Mouse (Mus musculus) hindbrain, embryonic 16.5 days (tissue): ENCODE data around the gene Rpl38. TPM values are rescaled to one million over a fixed set of nuclear protein-coding genes. Genes with fewer than 3 reads are reported as not detected.
"Not testable (repeated sequence)": the region's sequence is repeated elsewhere in the genome, so short reads cannot be mapped to it uniquely, and the experiment has no call there.

Experiments used
- ATAC-seq: fragments of 200-750 bp; cut with Nextera tagmentation; 2 replicates; pipeline ENCODE4 v1.8.0; 2017; ENCODE audit warnings: moderate TSS enrichment, moderate library complexity
- H3K27ac ChIP-seq: fragments of 300-500 bp; sonication (generic); 2 replicates; pipeline ENCODE4 v1.5.1; 2014; ENCODE audit warnings: low read depth, mild to moderate bottlenecking, control low read depth, low read length, moderate library complexity
- H3K27me3 ChIP-seq: fragments of 300-500 bp; sonication (generic); replicated peaks from 2 replicates; pipeline ENCODE4 v1.6.1; 2014; ENCODE audit warnings: low read length; ENCODE audit not compliant: control insufficient read depth, insufficient read depth
- H3K36me3 ChIP-seq: fragments of 300-500 bp; sonication (generic); 2 replicates; pipeline ENCODE4 v1.6.1; 2014; ENCODE audit warnings: mild to moderate bottlenecking, low read length, moderate library complexity, mixed read lengths; ENCODE audit not compliant: control insufficient read depth, insufficient read depth
- H3K4me1 ChIP-seq: fragments of 300-500 bp; sonication (generic); 2 replicates; pipeline ENCODE4 v1.6.1; 2014; ENCODE audit warnings: low read depth, low read length; ENCODE audit not compliant: control insufficient read depth, insufficient read depth
- H3K4me2 ChIP-seq: fragments of 300-500 bp; sonication (generic); 2 replicates; pipeline ENCODE4 v1.6.1; 2014; ENCODE audit warnings: mild to moderate bottlenecking, low read length, control low read depth, moderate library complexity
- H3K4me3 ChIP-seq: fragments of 300-500 bp; sonication (generic); 2 replicates; pipeline ENCODE4 v1.5.1; 2014; ENCODE audit warnings: mild to moderate bottlenecking, low read length, control low read depth, moderate library complexity
- H3K9ac ChIP-seq: fragments of 300-500 bp; sonication (generic); 2 replicates; pipeline ENCODE4 v1.6.1; 2014; ENCODE audit warnings: low read depth, mild to moderate bottlenecking, control low read depth, low read length, moderate library complexity
- H3K9me3 ChIP-seq: fragments of 300-500 bp; sonication (generic); 2 replicates; pipeline ENCODE4 v1.6.1; 2014; ENCODE audit warnings: mild to moderate bottlenecking, low read length, moderate library complexity; ENCODE audit not compliant: control insufficient read depth
- WGBS: fragments of 180-500 bp; shearing (Covaris S2); extraction: QIAGEN DNeasy Blood & Tissue Kit; methylation state at CpG from one replicate; pipeline ENCODE4 v1.1.7; 2014; 5-methylcytosine and 5-hydroxymethylcytosine counted together
- polyA plus RNA-seq: library from polyadenylated mRNA; unstranded; fragments of >200 nt; fragmentation: Nextera tagmentation; extraction: Ambion mirVana; gene quantifications from 2 replicates; pipeline ENCODE4 v1.2.1, GENCODE M21; 2015

Rpl38 gene
- polyA plus RNA-seq, 1 experiment from 2014 or later = 578 TPM

GRCm38 (mm10) chr11:114673719-114674050 is 5.4 kb downstream of the Rpl38 start:
- no peak for ATAC-seq
- Histone ChIP-seq H3K27me3 (peaks cover 10% of the 10 kb centered on the region), H3K9me3 (no peaks in the 10 kb centered on the region), H3K4me3 (no peak overlapping the region), H3K9ac (no peak overlapping the region), H3K4me1 (peaks cover 37% of the 10 kb centered on the region), H3K36me3 (peaks cover 25% of the 10 kb centered on the region), H3K27ac (no peak overlapping the region), H3K4me2 (no peak overlapping the region)
- 73% methylated on average over 2 of the region's 2 CpGs for WGBS

GRCm38 (mm10) chr11:114674180-114674579 is 5.9 kb downstream of the Rpl38 start:
- no peak overlapping the region for H3K9ac ChIP-seq

GRCm38 (mm10) chr11:114674796-114675195 is 6.5 kb downstream of the Rpl38 start:
- not testable (repeated sequence) for H3K27me3 ChIP-seq, ATAC-seq, H3K27ac ChIP-seq, H3K4me3 ChIP-seq, H3K9ac ChIP-seq, H3K9me3 ChIP-seq
- H3K4me1 ChIP-seq = peaks cover 34% of the 10 kb centered on the region
- peaks cover 25% of the 10 kb centered on the region for H3K36me3 ChIP-seq
- WGBS = 95% methylated on average over 2 of the region's 3 CpGs
- peak overlapping the region; percentile 89 for H3K4me2 ChIP-seq

More at GRCm38 (mm10) chr11:114674180-114674579, 5.9 kb downstream of the Rpl38 start:
- Histone ChIP-seq H3K4me3 (no peak overlapping the region), H3K4me1 (peaks cover 38% of the 10 kb centered on the region), H3K36me3 (peaks cover 25% of the 10 kb centered on the region), H3K9me3 (no peaks in the 10 kb centered on the region), H3K27me3 (peaks cover 10% of the 10 kb centered on the region), H3K27ac (no peak overlapping the region), H3K4me2 (no peak overlapping the region)
- ATAC-seq = no peak
- WGBS = 52% methylated on average over 8 of the region's 8 CpGs

GRCm38 (mm10) chr11:114675341-114675825 is 7.1 kb downstream of the Rpl38 start, which contains the start of gene Ttyh2:
Ttyh2 (plus strand) TSS chr11:114675431.
- Histone ChIP-seq H3K36me3 (peaks cover 25% of the 10 kb centered on the region), H3K9ac (peak within 1 kb of the TSS; percentile 76), H3K27ac (peak within 1 kb of the TSS; percentile 78), H3K27me3 (peaks cover 10% of the 10 kb centered on the region), H3K4me2 (peak within 1 kb of the TSS; percentile 89), H3K9me3 (no peaks in the 10 kb centered on the region), H3K4me1 (peaks cover 29% of the 10 kb centered on the region), H3K4me3 (peak within 1 kb of the TSS; percentile 58)
- ATAC-seq = peak; percentile 78
- 3% methylated on average over 35 of the region's 40 CpGs for WGBS

GRCm38 (mm10) chr11:114675826-114676401 is 7.6 kb downstream of the Rpl38 start:
- peaks cover 25% of the 10 kb centered on the region for H3K4me1 ChIP-seq
- H3K9ac ChIP-seq = peak overlapping the region; percentile 76
- peak overlapping the region; percentile 78 for H3K27ac ChIP-seq
- peaks cover 23% of the 10 kb centered on the region for H3K36me3 ChIP-seq
- 0 out of 2 replicates have a peak, but pooled peaks have one; percentile 12 for ATAC-seq
- 4% methylated on average over 27 of the region's 27 CpGs for WGBS
- H3K4me2 ChIP-seq = peak overlapping the region; percentile 89
- peaks cover 10% of the 10 kb centered on the region for H3K27me3 ChIP-seq
- peak overlapping the region; percentile 58 for H3K4me3 ChIP-seq
- H3K9me3 ChIP-seq = no peaks in the 10 kb centered on the region

GRCm38 (mm10) chr11:114676431-114676830 is 8.1 kb downstream of the Rpl38 start:
- H3K4me3 ChIP-seq = peak overlapping the region; percentile 58
- H3K9ac ChIP-seq = peak overlapping the region; percentile 76
- no peaks in the 10 kb centered on the region for H3K9me3 ChIP-seq
- no peak for ATAC-seq
- WGBS = 7% methylated on average over 14 of the region's 14 CpGs
- peaks cover 10% of the 10 kb centered on the region for H3K27me3 ChIP-seq
- H3K4me2 ChIP-seq = peak overlapping the region; percentile 89
- peak overlapping the region; percentile 78 for H3K27ac ChIP-seq
- peaks cover 23% of the 10 kb centered on the region for H3K4me1 ChIP-seq
- H3K36me3 ChIP-seq = peaks cover 18% of the 10 kb centered on the region

GRCm38 (mm10) chr11:114676896-114677530 is 8.7 kb downstream of the Rpl38 start:
- Histone ChIP-seq H3K4me1 (peaks cover 23% of the 10 kb centered on the region), H3K4me2 (peak overlapping the region; percentile 89), H3K4me3 (peak overlapping the region; percentile 58), H3K36me3 (peaks cover 12% of the 10 kb centered on the region), H3K27me3 (peaks cover 10% of the 10 kb centered on the region), H3K9ac (peak overlapping the region; percentile 11; the same call in 1 of the 2 replicates), H3K27ac (no peak overlapping the region; the same call in 1 of the 2 replicates), H3K9me3 (no peaks in the 10 kb centered on the region)
- no peak for ATAC-seq
- WGBS = 40% methylated on average over 9 of the region's 9 CpGs

- Histone ChIP-seq H3K4me1 (peaks cover 25% of the 10 kb centered on the region), H3K27me3 (peaks cover 10% of the 10 kb centered on the region), H3K4me3 (no peak overlapping the region), H3K4me2 (no peak overlapping the region), H3K27ac (0 out of 2 replicates have a peak overlapping the region, but pooled peaks have one; percentile 9), H3K9me3 (no peaks in the 10 kb centered on the region), H3K36me3 (no peaks in the 10 kb centered on the region), H3K9ac (no peak overlapping the region)
- no peak for ATAC-seq
- WGBS = 69% methylated on average over 8 of the region's 8 CpGs
Observed at GRCm38 (mm10) chr11:114679582-114679981, 11.3 kb downstream of the Rpl38 start.

- ATAC-seq = no peak
- Histone ChIP-seq H3K27me3 (peaks cover 10% of the 10 kb centered on the region; the same call in 1 of the 2 replicates), H3K9ac (no peak overlapping the region), H3K4me2 (no peak overlapping the region), H3K36me3 (no peaks in the 10 kb centered on the region), H3K27ac (no peak overlapping the region), H3K9me3 (no peaks in the 10 kb centered on the region), H3K4me1 (peaks cover 24% of the 10 kb centered on the region), H3K4me3 (no peak overlapping the region)
- 54% methylated on average over 10 of the region's 10 CpGs for WGBS
Observed at GRCm38 (mm10) chr11:114680291-114680690, 12.0 kb downstream of the Rpl38 start.
